Mouse (Mus musculus) induced T-regulatory cell, adult 2 months (primary cell): ENCODE measurements around the gene Olfr283.
"Not testable (repeated sequence)": the region's sequence is repeated elsewhere in the genome, so short reads cannot be mapped to it uniquely, and the experiment has no call there.

Experiments
- DNase-seq: peaks from one replicate; pipeline ENCODE4 v3.0.0-alpha.2; 2012; ENCODE audit warnings: low read depth

Olfr283 gene

DNA sequence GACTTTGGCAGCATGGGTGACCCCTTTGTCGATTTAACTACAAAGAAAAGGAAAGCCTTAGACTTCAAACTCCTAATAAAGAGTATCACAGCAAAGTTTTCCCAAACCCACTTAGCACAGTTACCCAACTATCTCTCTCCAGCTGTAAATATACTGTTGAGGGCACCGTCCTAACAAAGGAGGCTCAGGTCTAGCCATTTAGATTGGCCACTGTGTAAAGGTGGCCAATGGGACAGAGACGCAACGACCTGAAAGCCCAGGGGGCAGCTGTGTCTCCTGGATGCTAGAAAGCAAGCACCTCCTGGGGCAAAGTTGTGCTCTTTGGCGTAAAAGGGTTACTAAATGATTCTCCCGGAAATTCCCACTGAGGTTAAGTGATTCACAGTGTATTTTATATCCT, at the start of gene Olfr283:
Olfr283 (minus strand) TSS at position 101 of the 400 bp plus-strand sequence.
- DNase-seq, result no peak

DNA sequence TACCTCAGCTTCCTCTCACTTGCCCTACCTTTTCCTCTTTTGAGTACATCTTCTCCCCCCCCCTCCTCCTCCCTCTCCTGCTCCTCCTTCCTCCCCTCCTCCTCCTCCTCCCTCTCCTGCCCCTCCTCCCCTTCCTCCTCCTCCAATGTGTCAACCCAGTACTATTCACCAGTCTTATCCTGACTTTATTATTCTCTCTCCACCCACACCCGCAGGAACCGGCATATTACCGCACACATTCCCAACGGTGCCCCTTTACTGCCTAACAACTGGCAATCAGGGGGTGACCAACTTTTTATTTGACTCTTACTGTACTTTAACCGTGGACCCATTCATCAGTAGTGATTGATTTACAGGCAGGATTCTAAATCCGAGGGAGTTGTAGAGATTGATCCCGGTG, 44.4 kb upstream of the Olfr283 start:
- DNase-seq, result no peak

DNA sequence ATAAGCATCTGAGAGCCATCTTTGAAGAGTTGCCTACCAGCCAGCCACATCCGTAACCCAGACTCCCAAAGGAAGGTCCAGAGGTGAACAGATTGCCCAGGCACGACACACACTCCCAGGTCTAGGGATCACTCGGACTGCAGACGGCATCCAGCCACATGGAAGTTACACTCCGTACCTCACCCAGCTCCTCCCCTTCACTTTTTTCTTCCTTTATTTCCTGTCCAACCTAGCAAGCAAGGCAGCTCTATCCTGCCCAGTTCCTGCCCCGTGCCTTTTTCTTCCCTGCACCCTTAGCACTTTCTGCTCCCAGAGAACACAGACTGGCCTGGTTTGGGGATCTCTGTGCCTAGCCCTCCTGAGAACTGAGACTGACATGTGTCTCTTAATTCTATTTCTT, 44.0 kb upstream of the Olfr283 start:
- no peak for DNase-seq

DNA sequence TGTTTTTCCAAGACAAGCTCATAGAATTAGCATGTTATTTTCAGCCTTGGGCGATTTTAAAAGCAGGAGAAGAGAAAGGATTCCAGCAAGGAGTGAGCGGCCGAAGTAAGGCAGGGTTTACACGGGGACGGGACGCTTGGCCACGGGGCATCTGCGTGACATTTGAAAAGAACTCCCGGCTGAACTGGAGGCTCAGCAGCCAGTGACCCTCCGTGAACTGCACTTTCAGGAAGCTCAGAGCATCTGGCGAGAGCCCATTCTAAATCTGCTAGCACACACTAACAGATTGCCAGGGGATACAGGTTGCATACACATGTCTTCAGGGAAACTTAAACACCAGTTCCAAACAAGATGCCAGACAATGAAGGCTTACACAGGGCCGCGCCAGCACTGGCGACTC, 43.6 kb upstream of the Olfr283 start:
- DNase-seq, result no peak

DNA sequence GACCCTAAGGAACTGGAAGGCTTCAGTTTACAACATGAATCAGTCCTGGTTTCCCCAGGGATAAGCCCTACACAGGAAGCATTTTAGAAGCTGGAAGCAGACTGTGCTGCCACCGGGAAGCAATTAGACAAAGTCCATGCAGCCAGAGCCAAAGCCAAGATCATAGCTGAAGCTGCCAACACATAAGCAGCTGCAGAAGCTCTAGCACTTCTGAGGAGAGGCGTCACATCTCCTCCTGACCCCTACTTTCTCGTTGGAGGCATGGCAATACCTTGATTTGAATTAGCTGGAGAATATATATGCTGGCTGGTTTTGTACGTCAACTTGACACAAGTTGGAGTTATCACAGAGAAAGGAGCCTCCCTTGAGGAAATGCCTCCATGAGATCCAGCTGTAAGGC, 40.2 kb upstream of the Olfr283 start:
- no peak for DNase-seq

DNA sequence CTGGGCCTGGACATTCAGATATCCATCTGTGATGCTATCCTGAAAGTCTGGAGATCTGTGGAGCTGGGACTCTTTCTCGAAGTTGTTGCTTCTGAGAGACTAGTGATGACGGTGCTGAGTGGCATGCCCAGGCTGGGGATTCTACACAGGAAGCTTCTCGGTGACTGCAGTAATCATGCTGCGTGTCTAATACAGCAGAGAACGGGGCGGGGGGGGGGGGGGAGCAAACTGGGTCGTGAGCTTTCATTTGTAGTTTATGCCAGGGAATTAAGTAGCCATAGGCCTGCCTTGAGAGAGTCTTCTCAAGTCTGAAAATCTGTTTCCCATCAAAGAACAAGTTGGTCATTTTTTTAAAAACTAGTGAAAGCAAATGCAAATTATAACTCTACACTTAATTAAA, 37.4 kb upstream of the Olfr283 start:
- DNase-seq, result no peak

DNA sequence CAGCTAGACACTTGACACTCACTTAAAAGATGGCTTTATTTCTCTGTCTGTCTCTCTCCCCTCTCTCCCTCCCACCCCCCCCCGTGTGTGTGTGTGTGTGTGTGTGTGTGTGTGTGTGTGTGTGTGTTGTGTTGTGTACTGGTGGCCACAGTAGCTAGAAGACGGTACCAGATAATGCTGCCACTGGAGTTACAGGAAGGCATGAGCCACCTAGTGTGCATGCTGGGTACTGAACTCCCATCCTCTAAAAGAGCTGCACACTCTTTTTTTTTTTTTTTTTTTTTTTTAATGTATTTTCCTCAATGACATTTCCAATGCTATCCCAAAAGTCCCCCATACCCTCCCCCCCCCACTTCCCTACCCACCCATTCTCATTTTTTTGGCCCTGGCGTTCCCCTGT, 36.5 kb upstream of the Olfr283 start:
- DNase-seq, result peak; percentile 42

DNA sequence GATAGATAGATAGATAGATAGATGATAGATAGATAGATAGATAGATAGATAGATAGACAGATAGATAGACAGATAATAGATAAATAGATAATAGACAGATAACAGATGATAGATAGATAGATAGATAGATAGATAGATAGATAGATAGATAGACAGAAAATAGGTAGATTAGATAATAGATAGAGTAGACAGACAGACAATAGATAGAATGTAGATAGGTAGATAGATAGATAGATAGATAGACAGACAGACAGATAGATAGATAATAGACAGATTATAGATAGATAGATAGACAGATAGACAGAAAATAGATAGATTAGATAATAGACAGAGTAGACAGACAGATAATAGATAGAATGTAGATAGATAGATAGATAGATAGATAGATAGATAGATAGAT, 36.1 kb upstream of the Olfr283 start:
- DNase-seq, result not testable (repeated sequence)

DNA sequence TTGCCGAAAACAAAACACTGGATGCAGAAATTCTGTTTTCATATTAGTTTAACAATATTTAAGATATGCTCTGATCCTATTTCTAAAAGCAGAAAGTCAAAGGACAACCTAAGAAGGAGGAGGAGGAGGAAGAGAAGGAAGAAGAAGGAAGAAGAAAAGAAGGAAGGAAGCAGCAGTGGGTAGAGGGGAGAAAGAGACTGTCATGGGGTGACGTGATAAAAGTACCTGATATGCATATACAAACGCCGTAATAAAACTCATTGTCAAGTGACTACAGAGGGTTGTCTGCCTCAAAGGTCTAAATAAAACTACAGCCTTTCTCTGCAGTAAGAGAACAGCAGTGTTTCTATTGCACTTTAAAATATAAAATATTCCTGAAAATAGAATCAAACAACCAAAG, 35.2 kb upstream of the Olfr283 start:
- no peak for DNase-seq

DNA sequence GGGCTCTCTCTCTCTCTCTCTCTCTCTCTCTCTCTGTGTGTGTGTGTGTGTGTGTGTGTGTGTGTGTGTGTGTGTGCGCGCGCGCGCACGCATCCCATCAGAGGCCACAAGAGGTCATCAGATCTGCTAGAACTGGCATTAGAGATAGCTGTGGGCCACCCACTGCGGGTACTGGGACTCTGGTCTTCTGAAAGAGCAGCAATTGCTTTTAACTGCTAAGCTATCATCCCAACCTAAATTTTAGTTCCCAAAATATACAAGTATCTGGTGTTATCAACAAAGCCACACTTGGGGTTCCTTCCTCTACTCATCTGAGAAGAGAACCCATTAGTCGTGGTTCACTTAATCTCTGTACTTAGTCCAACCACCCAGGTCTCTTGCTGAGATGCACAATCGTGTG, 29.5 kb upstream of the Olfr283 start:
- DNase-seq, result no peak

DNA sequence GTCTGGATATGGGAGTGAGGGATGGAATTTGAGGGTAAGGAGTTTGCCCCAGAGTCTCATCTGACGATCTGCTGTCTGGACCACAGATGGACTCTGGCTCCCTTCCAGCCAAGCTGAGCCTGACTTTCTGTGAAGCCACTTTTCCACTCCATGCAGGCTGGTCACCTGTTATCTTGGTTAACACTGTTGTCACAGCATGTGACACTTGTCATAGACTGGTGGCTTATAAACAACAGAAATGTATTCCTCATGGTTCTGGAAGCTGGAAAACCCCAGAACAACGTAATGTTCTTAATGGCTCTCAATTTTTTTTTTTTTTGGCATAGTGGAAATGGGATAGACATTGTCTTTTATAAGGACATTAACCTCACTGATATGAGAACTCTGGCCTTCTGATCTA, 28.9 kb upstream of the Olfr283 start:
- DNase-seq, result no peak

DNA sequence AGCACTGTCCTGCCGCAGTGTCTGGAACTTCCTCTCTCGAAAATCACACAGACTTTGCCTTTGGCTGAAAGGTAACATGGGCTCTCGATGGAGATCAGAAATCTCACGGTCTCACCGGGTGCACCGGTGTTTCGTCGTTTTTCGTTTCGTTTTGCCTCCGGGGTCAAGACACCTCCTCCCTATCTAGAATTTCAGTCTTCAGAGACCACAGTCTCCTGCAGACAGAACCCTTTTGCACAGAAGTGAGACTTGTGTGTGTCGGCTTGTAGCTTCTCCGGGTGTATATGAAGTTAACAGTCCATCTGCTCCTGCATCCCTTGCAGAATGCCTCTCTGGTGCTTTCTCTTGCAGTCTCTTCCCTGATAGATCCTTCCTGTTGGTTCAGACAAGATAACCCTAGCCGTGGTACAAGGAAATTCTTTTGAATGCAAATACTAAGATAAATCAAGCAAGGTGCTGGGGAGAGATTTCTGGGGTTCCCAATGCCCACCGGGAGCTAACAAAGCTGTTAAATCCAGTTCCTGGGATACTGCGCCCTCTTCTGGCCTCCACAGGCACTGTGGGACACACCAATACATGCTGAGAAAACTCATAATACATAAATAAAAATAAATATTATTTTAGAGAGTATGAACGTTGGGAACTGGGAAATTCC, 27.8 kb upstream of the Olfr283 start:
- peak; percentile 21 for DNase-seq

DNA sequence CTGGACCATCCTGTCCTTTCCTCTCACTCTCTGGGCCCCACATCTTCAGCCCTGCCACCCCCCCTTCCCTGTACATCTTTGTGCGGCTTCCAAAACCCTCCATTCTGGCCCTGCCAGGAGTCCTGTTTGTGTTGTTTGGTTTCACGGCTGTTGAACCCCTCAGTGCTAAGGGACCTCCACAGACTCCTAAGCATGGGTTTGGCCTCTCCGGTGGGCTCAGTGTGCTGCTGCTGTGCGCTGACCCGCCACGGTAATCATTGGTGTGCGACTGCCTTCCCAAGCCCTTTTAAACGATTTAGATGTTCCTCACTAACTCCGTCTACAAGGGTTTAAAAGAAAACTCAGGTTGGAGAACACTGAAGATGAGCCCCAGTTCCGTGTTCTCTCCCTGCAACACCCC, 21.6 kb upstream of the Olfr283 start:
- no peak for DNase-seq

DNA sequence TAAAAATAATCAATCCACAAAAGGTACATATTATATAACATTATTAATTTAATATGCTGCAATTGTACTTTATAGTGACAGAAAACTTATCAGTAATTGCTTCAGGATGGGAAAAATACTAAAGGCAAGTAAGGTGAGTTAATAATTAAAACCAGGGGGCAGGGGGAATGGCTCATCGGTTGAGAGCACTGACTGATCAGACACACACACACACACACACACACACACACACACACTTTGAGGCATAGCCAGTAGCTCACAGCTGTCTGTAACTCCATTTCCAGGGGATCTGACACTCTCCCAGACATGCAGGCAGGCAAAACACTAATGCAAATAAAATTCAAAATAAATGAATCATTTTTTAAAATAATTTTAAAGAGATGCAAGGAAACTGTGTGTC, 16.4 kb upstream of the Olfr283 start:
- no peak for DNase-seq

DNA sequence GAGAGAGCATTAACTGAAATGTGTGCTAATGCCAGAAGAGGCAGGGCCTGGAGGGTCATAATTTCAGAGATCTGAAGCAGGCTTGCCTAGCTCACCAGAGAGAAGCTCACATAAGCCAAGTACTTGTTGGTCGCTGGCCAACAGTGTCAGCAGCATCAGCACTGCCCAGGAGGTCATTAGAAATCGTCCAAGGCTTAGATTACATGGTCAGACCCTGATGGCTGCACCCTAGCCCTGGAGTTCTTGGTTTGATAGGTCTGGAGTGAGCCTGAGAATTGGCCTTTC, 11.1 kb upstream of the Olfr283 start:
- no peak for DNase-seq

DNA sequence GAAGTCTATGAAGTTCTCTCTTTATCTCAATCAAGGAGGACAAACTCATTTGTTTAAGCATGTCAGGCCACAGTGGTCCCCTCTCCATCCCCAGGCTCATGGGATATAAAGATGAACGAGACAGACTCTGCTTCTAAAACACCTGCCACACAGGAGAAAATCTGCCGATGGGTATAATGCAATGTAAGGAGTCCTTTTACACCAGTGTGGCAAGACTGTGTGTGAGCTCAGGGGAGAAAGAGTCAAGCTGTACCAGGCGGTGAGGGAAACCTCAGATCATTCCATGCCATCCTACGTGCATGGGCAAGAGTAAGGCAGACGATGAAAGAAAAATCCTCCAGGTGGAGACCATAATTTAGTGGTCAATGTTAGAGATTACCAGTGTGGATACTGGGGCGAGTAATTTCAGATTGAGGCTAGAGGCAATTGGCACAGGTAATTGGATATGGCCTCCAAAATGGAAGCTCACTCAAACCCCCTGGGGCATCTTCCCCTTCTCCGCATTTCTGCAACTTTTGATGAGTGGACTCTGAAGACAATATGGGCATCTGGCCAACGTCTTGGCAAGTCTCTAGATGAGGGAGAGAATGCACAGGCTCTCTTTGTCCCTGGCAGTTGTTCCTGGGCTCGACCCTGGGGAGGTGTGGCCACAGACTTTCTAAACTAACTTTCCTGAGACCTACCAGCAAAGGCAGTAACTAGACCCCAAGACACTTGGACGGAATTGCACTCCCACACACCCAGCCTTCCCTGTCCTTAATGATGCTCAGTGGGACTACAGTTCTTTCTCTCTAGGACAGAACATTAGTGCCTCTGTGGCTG, 10.5 kb upstream of the Olfr283 start:
- DNase-seq, result no peak

DNA sequence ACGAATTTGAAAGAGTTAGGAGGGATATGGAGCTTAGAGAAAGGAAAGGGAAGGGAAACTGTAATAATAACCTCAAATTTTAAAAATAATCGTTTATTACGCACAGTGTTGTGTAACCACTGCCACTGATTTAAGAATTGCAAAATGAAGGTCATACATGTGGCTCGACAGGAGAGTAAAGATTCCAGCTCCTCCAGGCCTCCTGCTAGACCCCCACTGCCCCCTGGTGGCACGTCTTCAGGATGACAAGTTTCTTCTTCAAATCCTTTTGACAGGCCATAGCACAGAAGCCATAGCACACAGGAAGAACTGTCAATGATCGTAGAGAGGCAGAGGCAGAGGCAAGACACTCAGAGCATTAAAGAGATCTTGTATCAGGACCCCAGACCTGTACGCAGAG, 9.1 kb upstream of the Olfr283 start:
- DNase-seq, result peak; percentile 55

DNA sequence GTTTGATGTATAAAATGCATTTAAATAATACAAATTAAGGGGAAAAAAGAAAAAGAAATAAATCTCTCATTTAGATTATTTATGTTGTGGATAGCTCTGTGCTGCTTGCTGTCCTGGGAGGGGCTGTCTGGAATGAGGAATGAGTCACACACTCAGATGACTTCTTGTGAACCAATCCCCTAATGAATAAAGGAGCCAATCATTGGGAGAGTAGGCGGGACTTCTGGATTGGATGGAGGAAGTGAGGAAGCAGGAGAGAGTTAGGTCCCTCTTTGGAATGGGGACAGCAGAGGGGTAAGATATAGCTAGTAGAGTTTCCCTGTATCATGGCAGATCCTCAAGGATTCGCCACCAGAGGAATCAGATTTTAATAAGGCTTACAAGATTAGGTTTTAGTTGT, 6.9 kb upstream of the Olfr283 start:
- no peak for DNase-seq

DNA sequence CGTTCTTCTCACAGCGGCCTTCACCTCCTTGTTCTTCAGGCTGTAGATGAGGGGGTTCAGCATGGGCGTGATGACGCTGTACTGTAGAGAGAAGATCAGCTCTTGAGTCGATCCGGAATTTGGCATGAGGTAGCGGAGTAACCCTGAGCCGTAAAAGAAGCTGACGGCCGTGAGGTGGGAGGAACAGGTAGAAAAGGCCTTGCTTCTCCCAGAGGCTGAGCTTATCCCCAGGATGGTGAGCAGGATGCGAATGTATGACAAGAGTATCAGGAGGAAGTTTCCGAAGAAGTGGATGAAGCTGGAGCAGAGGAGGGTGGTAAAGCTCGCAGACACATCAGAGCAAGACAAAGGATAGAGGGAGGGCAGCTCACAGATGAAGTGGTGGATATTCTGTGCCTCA, 2.5 kb downstream of the Olfr283 start:
- DNase-seq, result no peak

DNA sequence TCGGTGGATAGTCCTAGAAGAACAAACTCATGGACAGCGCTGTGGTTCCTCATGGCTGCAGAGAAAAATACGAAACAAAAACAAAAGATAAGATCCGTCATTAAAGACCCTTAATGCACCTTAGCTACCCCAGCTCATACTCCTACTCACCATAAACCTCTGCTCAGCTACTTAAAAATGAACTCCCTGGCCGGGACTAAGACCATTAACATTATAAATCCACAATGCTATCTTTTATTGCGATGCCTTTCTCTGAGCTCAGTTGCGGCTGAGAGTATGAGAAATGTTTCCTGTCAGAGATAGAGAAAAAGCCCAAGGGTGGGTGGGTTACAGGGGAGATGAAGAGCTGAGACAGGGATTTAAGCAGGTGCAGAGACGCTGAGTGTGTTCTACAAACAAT, 39.9 kb downstream of the Olfr283 start, which contains the start of gene Olfr284:
Olfr284 (minus strand) TSS at position 101 of the 400 bp plus-strand sequence.
- DNase-seq, result no peak
